Mouse (Mus musculus) stomach, postnatal 0 days (tissue): ENCODE data around the gene Nrxn3. TPM values are rescaled to one million over a fixed set of nuclear protein-coding genes. Genes with fewer than 3 reads are reported as not detected.
A peak's percentile ranks its signal among the peaks of the same experiment; 100 is the strongest.

Experiments used
- ATAC-seq: fragments of 200-750 bp; cut with Nextera tagmentation; 2 replicates; pipeline ENCODE4 v1.8.0; 2017; ENCODE audit not compliant: low FRiP score, low TSS enrichment
- DNase-seq: peaks from one replicate; pipeline ENCODE4 v3.0.0-alpha.2; 2016; ENCODE audit warnings: low spot score
- H3K27ac ChIP-seq: fragments of 300-500 bp; sonication (generic); replicated peaks from 2 replicates; pipeline ENCODE4 v1.5.1; 2014; ENCODE audit warnings: mild to moderate bottlenecking, control low read depth
- H3K27me3 ChIP-seq: fragments of 300-500 bp; sonication (generic); 2 replicates; pipeline ENCODE4 v1.6.1; 2014; ENCODE audit warnings: low read length; ENCODE audit not compliant: control insufficient read depth, insufficient read depth
- H3K36me3 ChIP-seq: fragments of 300-500 bp; sonication (generic); 2 replicates; pipeline ENCODE4 v1.6.1; 2014; ENCODE audit warnings: low read length, mixed read lengths; ENCODE audit not compliant: control insufficient read depth, insufficient read depth
- H3K4me1 ChIP-seq: fragments of 300-500 bp; sonication (generic); replicated peaks from 2 replicates; pipeline ENCODE4 v1.6.1; 2014; ENCODE audit warnings: antibody characterized with exemption; ENCODE audit not compliant: control insufficient read depth, insufficient read depth
- H3K4me2 ChIP-seq: fragments of 300-500 bp; sonication (generic); replicated peaks from 2 replicates; pipeline ENCODE4 v1.6.1; 2014; ENCODE audit warnings: low read depth, mild to moderate bottlenecking, control low read depth, moderate library complexity
- H3K4me3 ChIP-seq: fragments of 300-500 bp; sonication (generic); 2 replicates; pipeline ENCODE4 v1.5.1; 2014; ENCODE audit warnings: low read depth, low read length, control low read depth
- H3K9ac ChIP-seq: fragments of 300-500 bp; sonication (generic); 2 replicates; pipeline ENCODE4 v1.6.1; 2014; ENCODE audit warnings: mild to moderate bottlenecking, low read length, control low read depth, mixed read lengths
- H3K9me3 ChIP-seq: fragments of 300-500 bp; sonication (generic); 2 replicates; pipeline ENCODE4 v1.6.1; 2016; ENCODE audit warnings: low read length; ENCODE audit not compliant: control insufficient read depth
- CTCF ChIP-seq: IDR thresholded peaks from 2 replicates; pipeline ENCODE4 v1.5.1; 2016; ENCODE audit warnings: antibody characterized with exemption, low read depth, mild to moderate bottlenecking, moderate library complexity
- EP300 ChIP-seq: optimal IDR thresholded peaks from 2 replicates; pipeline ENCODE3; 2016; ENCODE audit warnings: antibody characterized with exemption
- WGBS: fragments of 180-500 bp; shearing (Covaris S2); extraction: QIAGEN DNeasy Blood & Tissue Kit; methylation state at CpG from one replicate; pipeline ENCODE4 v1.1.7; 2014; 5-methylcytosine and 5-hydroxymethylcytosine counted together
- polyA plus RNA-seq: library from polyadenylated mRNA; unstranded; fragments of >200 nt; fragmentation: Nextera tagmentation; extraction: Ambion mirVana; gene quantifications from 2 replicates; pipeline ENCODE4 v1.2.1, GENCODE M21; 2015

Nrxn3 gene
- polyA plus RNA-seq, 1 experiment from 2014 or later: 1.0 TPM

DNA sequence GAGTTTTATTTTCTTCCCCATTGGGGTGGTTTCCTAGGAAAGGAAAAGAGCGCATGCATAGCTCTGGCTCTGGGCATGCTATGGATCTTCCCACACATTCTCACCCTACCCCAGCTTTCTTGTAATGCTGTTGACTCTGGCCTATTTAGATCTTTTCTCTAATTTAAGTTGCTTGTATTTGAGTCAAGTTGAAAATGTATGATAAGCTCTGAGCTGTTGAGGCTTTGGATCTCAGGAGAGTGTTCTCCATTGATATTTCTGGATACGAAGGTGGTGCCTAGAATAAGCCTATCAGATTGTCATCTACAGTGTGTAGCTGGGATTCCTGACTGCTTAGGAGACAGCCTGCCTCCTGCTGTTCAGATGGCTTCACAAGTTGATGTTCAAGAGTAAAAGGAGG lies 930.5 kb downstream of the Nrxn3 start:
- no peak overlapping the region for H3K27ac ChIP-seq
- no peaks in the 10 kb centered on the region for H3K9me3 ChIP-seq
- H3K9ac ChIP-seq: no peak overlapping the region
- H3K4me2 ChIP-seq: no peak overlapping the region
- DNase-seq (no peak), ATAC-seq (no peak)
- H3K36me3 ChIP-seq: no peaks in the 10 kb centered on the region
- H3K27me3 ChIP-seq: no peaks in the 10 kb centered on the region
- no peak overlapping the region for H3K4me3 ChIP-seq
- 80% methylated on average over 2 of the region's 2 CpGs for WGBS
- TF ChIP-seq CTCF (no peak), EP300 (no peak)
- no peaks in the 10 kb centered on the region for H3K4me1 ChIP-seq

- no peaks in the 10 kb centered on the region for H3K9me3 ChIP-seq
- 76% methylated on average over 3 of the region's 3 CpGs for WGBS
These were observed 938.5 kb downstream of the Nrxn3 start for GRCm38 (mm10) chr12:89661219-89661618.

GRCm38 (mm10) chr12:89668856-89669255 lies 946.2 kb downstream of the Nrxn3 start:
- Histone ChIP-seq H3K4me2 (no peak overlapping the region), H3K27ac (no peak overlapping the region), H3K27me3 (no peaks in the 10 kb centered on the region), H3K9me3 (no peaks in the 10 kb centered on the region), H3K9ac (no peak overlapping the region), H3K36me3 (no peaks in the 10 kb centered on the region), H3K4me3 (no peak overlapping the region), H3K4me1 (no peaks in the 10 kb centered on the region)
- no peak for ATAC-seq
- 39% methylated on average over 2 of the region's 2 CpGs for WGBS
- TF ChIP-seq EP300 (no peak), CTCF (peak; percentile 37)
- no peak for DNase-seq

More at GRCm38 (mm10) chr12:89661219-89661618, 938.5 kb downstream of the Nrxn3 start:
- H3K9ac ChIP-seq: no peak overlapping the region
- ATAC-seq (no peak), DNase-seq (no peak)
- H3K27me3 ChIP-seq: no peaks in the 10 kb centered on the region
- H3K4me2 ChIP-seq: no peak overlapping the region
- no peaks in the 10 kb centered on the region for H3K36me3 ChIP-seq
- no peak overlapping the region for H3K27ac ChIP-seq
- H3K4me3 ChIP-seq: no peak overlapping the region
- TF ChIP-seq EP300 (no peak), CTCF (no peak)
- H3K4me1 ChIP-seq: no peaks in the 10 kb centered on the region

DNA sequence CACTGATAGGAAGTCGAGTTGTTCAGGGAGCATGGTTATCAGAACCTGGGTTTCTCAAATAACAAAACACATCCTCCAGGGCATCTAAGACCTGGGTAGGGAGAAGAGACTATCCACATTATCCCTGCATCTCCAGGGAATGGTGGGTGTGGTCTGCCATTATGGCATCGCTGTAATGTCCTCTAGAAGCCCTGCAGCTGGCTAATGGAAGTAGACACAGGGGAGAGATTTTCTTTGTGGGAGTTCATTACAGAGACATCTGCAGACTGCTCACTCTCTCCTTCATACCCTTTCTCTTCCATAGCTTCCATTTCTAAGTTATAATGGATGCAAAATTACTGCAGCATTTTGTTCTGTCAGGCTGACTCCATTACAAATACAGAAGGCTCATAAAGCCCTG lies 950.1 kb downstream of the Nrxn3 start:
- no peak for TF ChIP-seq CTCF
- TF ChIP-seq EP300: no peak
- 80% methylated on average over 2 of the region's 2 CpGs for WGBS
- DNase-seq (no peak), ATAC-seq (no peak)
- Histone ChIP-seq H3K27me3 (no peaks in the 10 kb centered on the region), H3K36me3 (no peaks in the 10 kb centered on the region), H3K4me3 (no peak overlapping the region), H3K9me3 (no peaks in the 10 kb centered on the region), H3K4me1 (no peaks in the 10 kb centered on the region), H3K4me2 (no peak overlapping the region), H3K27ac (no peak overlapping the region), H3K9ac (no peak overlapping the region)

DNA sequence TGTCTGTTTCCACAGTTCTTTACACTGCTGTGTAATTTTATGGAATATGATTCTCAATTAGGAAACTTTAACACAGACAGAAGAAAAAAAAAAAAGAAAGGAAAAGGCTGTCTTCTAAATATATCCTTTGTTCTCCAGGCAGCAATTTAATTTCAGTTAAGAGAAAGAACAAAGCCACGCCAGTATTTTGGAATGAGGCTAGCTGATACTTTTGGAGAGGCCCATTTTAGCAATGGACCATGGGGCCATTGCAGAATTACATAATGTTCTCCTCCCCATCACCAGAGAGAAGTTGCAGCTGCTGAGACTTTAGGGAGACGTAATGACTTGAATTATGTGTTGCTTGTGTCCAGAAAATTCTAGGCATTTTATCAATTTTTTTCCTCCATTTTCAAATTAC lies 963.0 kb downstream of the Nrxn3 start:
- Histone ChIP-seq H3K27me3 (no peaks in the 10 kb centered on the region), H3K36me3 (no peaks in the 10 kb centered on the region), H3K27ac (no peak overlapping the region), H3K9me3 (no peaks in the 10 kb centered on the region), H3K4me3 (no peak overlapping the region), H3K4me2 (no peak overlapping the region), H3K4me1 (no peaks in the 10 kb centered on the region), H3K9ac (no peak overlapping the region)
- ATAC-seq: no peak
- no peak for TF ChIP-seq CTCF
- no peak for TF ChIP-seq EP300
- DNase-seq: no peak
- WGBS: 60% methylated on average over 2 of the region's 2 CpGs

DNA sequence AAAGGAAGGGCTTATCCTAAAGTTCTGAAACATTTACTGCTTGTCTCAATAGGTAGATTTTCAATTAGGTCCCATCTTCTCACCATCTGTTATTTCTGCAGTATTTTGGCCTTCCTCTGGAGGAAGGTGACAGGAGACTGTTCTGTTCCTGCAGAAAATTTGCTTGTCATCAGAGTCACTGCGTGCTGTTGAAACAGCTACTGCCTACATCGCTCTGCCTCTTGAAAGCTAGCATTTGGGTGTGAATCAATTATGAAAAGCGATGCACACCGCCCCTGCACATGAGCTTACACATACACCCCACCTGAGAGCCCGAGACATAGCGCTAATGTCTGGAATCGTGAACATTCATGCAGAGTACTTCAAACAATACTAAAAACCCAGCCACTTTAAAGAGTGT lies 966.4 kb downstream of the Nrxn3 start:
- H3K4me1 ChIP-seq: no peaks in the 10 kb centered on the region
- no peak overlapping the region for H3K9ac ChIP-seq
- no peaks in the 10 kb centered on the region for H3K36me3 ChIP-seq
- no peak overlapping the region for H3K4me3 ChIP-seq
- WGBS: 87% methylated on average over 7 of the region's 7 CpGs
- no peak for ATAC-seq
- TF ChIP-seq EP300 (no peak), CTCF (no peak)
- H3K27ac ChIP-seq: no peak overlapping the region
- no peaks in the 10 kb centered on the region for H3K9me3 ChIP-seq
- DNase-seq: no peak
- H3K27me3 ChIP-seq: no peaks in the 10 kb centered on the region
- H3K4me2 ChIP-seq: no peak overlapping the region
